Mouse (Mus musculus) layer of hippocampus, adult 2 months (tissue): ENCODE data around the gene Scgb1b19. TPM values are rescaled to one million over a fixed set of nuclear protein-coding genes. Genes with fewer than 3 reads are reported as not detected.
"Not testable (repeated sequence)": the region's sequence is repeated elsewhere in the genome, so short reads cannot be mapped to it uniquely, and the experiment has no call there.

ENCODE experiments used
- DNase-seq, 2 experiments: peaks; one replicate each; pipeline ENCODE4 v3.0.0; 2022; ENCODE audit warnings: low spot score in 2 of 2
- H3K27ac ChIP-seq: fragments of 200-600 bp; 2 replicates; pipeline ENCODE4 v1.8.1; 2022
- H3K4me3 ChIP-seq: fragments of 200-600 bp; 2 replicates; pipeline ENCODE4 v1.8.1; 2022; ENCODE audit warnings: mild to moderate bottlenecking
- long read RNA-seq, 2 experiments: library from polyadenylated mRNA; stranded (forward); transcript quantifications; one replicate each; pipeline ENCODE4 v2.0.0; 2021; ENCODE audit warnings: borderline mapping rate in 2 of 2
- total RNA-seq, 2 experiments: library from RNA; stranded (reverse); gene quantifications; 2 replicates each; pipeline ENCODE4 v1.2.3; 2021

Gene Scgb1b19
- not detected for total RNA-seq
- long read RNA-seq, experiment 1, result 0 reads
- long read RNA-seq, experiment 2, result 0 reads

DNA sequence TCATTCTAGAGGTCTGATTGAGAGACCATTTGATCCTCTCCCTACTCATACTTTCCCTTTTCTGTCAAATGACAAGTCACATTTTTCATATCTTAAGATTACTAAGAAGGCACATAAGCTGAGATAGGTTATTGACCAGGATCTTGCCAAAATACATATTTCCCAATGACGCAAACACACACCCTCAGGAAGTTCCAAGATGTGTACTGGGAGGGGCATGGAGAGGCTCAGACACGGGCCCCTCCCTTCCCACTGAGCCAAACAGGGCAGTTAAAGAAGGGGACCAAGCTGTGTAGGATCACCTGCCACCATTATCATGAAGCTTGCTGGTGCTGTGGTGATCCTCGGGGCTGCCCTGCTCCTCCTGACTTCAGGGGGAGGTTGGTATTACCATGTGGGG lies at the start of gene Scgb1b19:
Gene Scgb1b19, plus strand, starts transcription at position 301 of the 400 bp plus-strand sequence.
- H3K27ac ChIP-seq, H3K4me3 ChIP-seq, DNase-seq: not testable (repeated sequence)

DNA sequence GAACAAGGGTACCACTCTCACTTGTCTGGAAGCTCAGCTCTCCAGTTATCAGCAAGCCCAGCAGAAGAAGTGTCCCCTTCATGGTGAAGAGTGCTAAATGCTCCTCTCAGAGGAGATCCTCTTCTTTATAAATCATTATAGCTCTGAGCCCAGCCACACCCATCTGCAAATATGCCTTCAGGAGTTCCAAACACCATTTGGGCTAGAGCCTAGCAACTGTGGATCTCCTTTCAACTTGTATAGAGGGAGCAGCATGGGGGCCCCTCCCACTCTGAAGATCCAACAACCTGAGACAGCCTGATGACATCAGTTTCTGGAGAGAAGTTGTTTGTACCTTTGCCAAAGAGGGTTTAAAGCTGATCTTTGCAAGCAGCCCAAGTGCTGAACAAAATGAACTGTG lies 6.9 kb upstream of the Scgb1b19 start, which contains the start of gene Scgb2b19:
Gene Scgb2b19, minus strand, starts transcription at position 101 of the 400 bp plus-strand sequence.
- H3K27ac ChIP-seq, H3K4me3 ChIP-seq, DNase-seq: not testable (repeated sequence)

Other genes starting within 250 kb of the Scgb1b19 start
- gene Scgb2b17, start 230.7 kb upstream of the Scgb1b19 start, total RNA-seq, result not detected
- not detected for gene Scgb1b17, start 223.8 kb upstream of the Scgb1b19 start, total RNA-seq
- gene Scgb2b18, start 113.4 kb upstream of the Scgb1b19 start, total RNA-seq, result not detected
- not detected for gene Scgb1b18, start 101.7 kb upstream of the Scgb1b19 start, total RNA-seq
- gene Scgb2b19, start 7.0 kb upstream of the Scgb1b19 start, total RNA-seq, result not detected
- gene Scgb2b20, start 79.0 kb downstream of the Scgb1b19 start, total RNA-seq, result not detected
- not detected for gene Scgb1b20, start 85.9 kb downstream of the Scgb1b19 start, total RNA-seq
- gene Scgb2b21, start 233.2 kb downstream of the Scgb1b19 start, total RNA-seq, result not detected